13 mouse cellular contexts compared by ENCODE assay signal in genomic region chr2:116019959-116020358, GRCm38 (mm10). TPM values are rescaled to one million over a fixed set of nuclear protein-coding genes. Genes with fewer than 3 reads are reported as not detected.
DNase-seq lines count a peak whose midpoint lies in the region; ATAC-seq and TF ChIP-seq lines count a peak whose summit lies in the region.
"Had no signal": no experiment of that assay in that cellular context is flagged by ENCODE, and none has a peak within 500 bp of the region (broad histone marks: within the 10 kb centered on the region; RNA-seq: fewer than 3 reads in every experiment).

No protein-coding gene starts in this region.

- no peaks in the 10 kb centered on the region for H3K27me3 ChIP-seq in kidney, postnatal 0 days (ENCODE audit: insufficient read depth, low read length)
- peaks cover 4% of the 10 kb centered on the region; the same call in 1 of the 2 replicates for H3K27me3 ChIP-seq in forebrain, embryonic 12.5 days
- peaks cover 5% of the 10 kb centered on the region; the same call in 1 of the 2 replicates for H3K27me3 ChIP-seq in limb, embryonic 12.5 days
- H3K27me3 ChIP-seq: CH12.LX; lung, embryonic 15.5 days had no signal

- H3K9ac ChIP-seq in kidney, postnatal 0 days (ENCODE audit: low read depth, low read length), result no peak overlapping the region
- peak overlapping the region; percentile 51 for H3K9ac ChIP-seq in forebrain, embryonic 12.5 days
- H3K9ac ChIP-seq in limb, embryonic 12.5 days (replicated peaks), result no peak overlapping the region
- H3K9ac ChIP-seq: lung, embryonic 15.5 days had no signal

- 0 out of 2 replicates have a peak, but pooled peaks cover 3% of the 10 kb centered on the region for H3K36me3 ChIP-seq in kidney, postnatal 0 days (ENCODE audit: insufficient read depth, low read length)
- H3K36me3 ChIP-seq in forebrain, embryonic 12.5 days (replicated peaks), result peaks cover 3% of the 10 kb centered on the region
- no peaks in the 10 kb centered on the region for H3K36me3 ChIP-seq in limb, embryonic 12.5 days
- H3K36me3 ChIP-seq: lung, embryonic 15.5 days had no signal

- H3K27ac ChIP-seq in kidney, postnatal 0 days, result peak overlapping the region; percentile 56; the same call in 1 of the 2 replicates
- H3K27ac ChIP-seq in forebrain, embryonic 12.5 days, result peak overlapping the region; percentile 91
- H3K27ac ChIP-seq in limb, embryonic 12.5 days, result no peak overlapping the region
- H3K27ac ChIP-seq: heart, adult 2 months; lung, embryonic 15.5 days had no signal

- no peak overlapping the region for H3K4me2 ChIP-seq in kidney, postnatal 0 days (ENCODE audit: low read length)
- H3K4me2 ChIP-seq in forebrain, embryonic 12.5 days, result peak overlapping the region; percentile 38
- peak overlapping the region; percentile 42 for H3K4me2 ChIP-seq in limb, embryonic 12.5 days
- H3K4me2 ChIP-seq: lung, embryonic 15.5 days had no signal

- no peak for DNase-seq in kidney, postnatal 0 days (ENCODE audit: low spot score)
- no peak for DNase-seq in kidney, adult 18-20 months
- peak; percentile 65 for DNase-seq in retina, embryonic 14.5 days (ENCODE audit: low spot score)
- DNase-seq in urinary bladder, postnatal 14 days (ENCODE audit: low spot score), result no peak
- DNase-seq: adrenal gland, postnatal 14 days; heart, adult 2 months had no signal

- WGBS in kidney, postnatal 0 days, result 26% methylated on average over 9 of the region's 9 CpGs
- 2% methylated on average over 9 of the region's 9 CpGs for WGBS in forebrain, embryonic 12.5 days
- WGBS in limb, embryonic 12.5 days, result 27% methylated on average over 9 of the region's 9 CpGs

- ATAC-seq in kidney, postnatal 0 days (replicated peaks; ENCODE audit: low FRiP score, low read depth), result no peak
- ATAC-seq in forebrain, embryonic 12.5 days (ENCODE audit: low FRiP score), result peak; percentile 63
- 0 out of 2 replicates have a peak, but pooled peaks have one; percentile 17 for ATAC-seq in limb, embryonic 12.5 days (ENCODE audit: insufficient number of reproducible peaks, insufficient read depth, low FRiP score, low TSS enrichment, low read depth)
- ATAC-seq in frontal cortex, adult (ENCODE audit: low TSS enrichment), result no peak
- no peak for ATAC-seq in monocyte, adult 5-6 weeks (replicated peaks; ENCODE audit: insufficient number of reproducible peaks, low FRiP score, low TSS enrichment, poor library complexity, severe bottlenecking)

- H3K4me3 ChIP-seq in kidney, postnatal 0 days (replicated peaks; ENCODE audit: low read depth, low read length), result no peak overlapping the region
- peak overlapping the region; percentile 1; the same call in 1 of the 2 replicates for H3K4me3 ChIP-seq in forebrain, embryonic 12.5 days (replicated peaks)
- H3K4me3 ChIP-seq in limb, embryonic 12.5 days (replicated peaks), result no peak overlapping the region
- H3K4me3 ChIP-seq: heart, adult 2 months; lung, embryonic 15.5 days had no signal

- no peak for TF ChIP-seq CTCF in kidney, postnatal 0 days (IDR thresholded peaks at IDR 0.05; ENCODE audit: low read depth)

- peaks cover 11% of the 10 kb centered on the region for H3K4me1 ChIP-seq in kidney, postnatal 0 days (replicated peaks; ENCODE audit: insufficient read depth, low read length)
- peaks cover 40% of the 10 kb centered on the region for H3K4me1 ChIP-seq in forebrain, embryonic 12.5 days
- peaks cover 29% of the 10 kb centered on the region for H3K4me1 ChIP-seq in limb, embryonic 12.5 days (replicated peaks)

- H3K9me3 ChIP-seq in kidney, postnatal 0 days (replicated peaks; ENCODE audit: low read length), result no peaks in the 10 kb centered on the region
- no peaks in the 10 kb centered on the region for H3K9me3 ChIP-seq in forebrain, embryonic 12.5 days
- no peaks in the 10 kb centered on the region for H3K9me3 ChIP-seq in limb, embryonic 12.5 days
- H3K9me3 ChIP-seq: lung, embryonic 15.5 days had no signal

RNA-seq across cellular contexts. Expression of gene Meis2, which starts 45.7 kb away (rescaled TPM):
- 52.8 and 60.4 TPM in 2 replicates for polyA plus RNA-seq in kidney, postnatal 0 days (2015; fragmentation: Nextera tagmentation; extraction: Ambion mirVana)
- polyA plus RNA-seq in forebrain, embryonic 12.5 days (2016; fragmentation: Nextera tagmentation; extraction: Ambion mirVana), result 104 and 111 TPM in 2 replicates
- 20.5 and 24.4 TPM in 2 replicates for polyA plus RNA-seq in limb, embryonic 12.5 days (2016; fragmentation: Nextera tagmentation; extraction: Ambion mirVana)
- not detected in 3 replicates for total RNA-seq in monocyte, adult 5-6 weeks (2017)
- total RNA-seq: CH12.LX; neutrophil, adult 5-6 weeks had no signal

Comparison
In these comparisons a context has a peak if more than half of its experiments do, and no peak if none do; other contexts are left out.
1. ATAC-seq: peak in forebrain, embryonic 12.5 days (single experiment) and limb, embryonic 12.5 days (single experiment); none in kidney, postnatal 0 days (single experiment), frontal cortex, adult (single experiment) and monocyte, adult 5-6 weeks (single experiment).